Mouse (Mus musculus): ENCODE measurements around the gene Fhad1. TPM values are rescaled to one million over a fixed set of nuclear protein-coding genes. Genes with fewer than 3 reads are reported as not detected.

Fhad1 gene
- polyA plus RNA-seq, 1 experiment from 2014 or later, result 3.7 TPM

- Histone ChIP-seq H3K27me3 (no peaks in the 10 kb centered on the region), H3K27ac (no peak overlapping the region), H3K9me3 (no peaks in the 10 kb centered on the region), H3K4me3 (no peak overlapping the region), H3K9ac (no peak overlapping the region), H3K4me2 (replicated peaks) (no peak overlapping the region), H3K36me3 (no peaks in the 10 kb centered on the region), H3K4me1 (peaks cover 4% of the 10 kb centered on the region)
- no peak for ATAC-seq (ENCODE audit: low FRiP score, low read depth)
- WGBS, result 77% methylated on average over 5 of the region's 5 CpGs
These were observed 21.4 kb downstream of the Fhad1 start for GRCm38 (mm10) chr4:141993347-141994061.

- H3K4me2 ChIP-seq (replicated peaks), result no peak overlapping the region
- no peaks in the 10 kb centered on the region for H3K9me3 ChIP-seq
- no peak overlapping the region for H3K27ac ChIP-seq
- no peaks in the 10 kb centered on the region for H3K36me3 ChIP-seq
- no peak overlapping the region for H3K4me3 ChIP-seq
- H3K9ac ChIP-seq, result no peak overlapping the region
- no peaks in the 10 kb centered on the region for H3K4me1 ChIP-seq
- 82% methylated on average over 14 of the region's 14 CpGs for WGBS
- no peak for ATAC-seq (ENCODE audit: low FRiP score, low read depth)
- H3K27me3 ChIP-seq, result no peaks in the 10 kb centered on the region
These were observed 22.2 kb downstream of the Fhad1 start for GRCm38 (mm10) chr4:141992530-141993204.

- WGBS, result 92% methylated on average over 1 of the region's 1 CpGs
- H3K4me3 ChIP-seq, result no peak overlapping the region
- H3K36me3 ChIP-seq, result no peaks in the 10 kb centered on the region
- no peak overlapping the region for H3K9ac ChIP-seq
- peaks cover 1% of the 10 kb centered on the region; the same call in 1 of the 2 replicates for H3K4me1 ChIP-seq
- H3K9me3 ChIP-seq, result no peaks in the 10 kb centered on the region
- no peaks in the 10 kb centered on the region for H3K27me3 ChIP-seq
- no peak for ATAC-seq (ENCODE audit: low FRiP score, low read depth)
- no peak overlapping the region for H3K4me2 ChIP-seq (replicated peaks)
- no peak overlapping the region for H3K27ac ChIP-seq
These were observed 26.7 kb downstream of the Fhad1 start for GRCm38 (mm10) chr4:141988178-141988577.

- no peak overlapping the region for H3K4me2 ChIP-seq (replicated peaks)
- ATAC-seq (ENCODE audit: low FRiP score, low read depth), result no peak
- peaks cover 10% of the 10 kb centered on the region; the same call in 1 of the 2 replicates for H3K4me1 ChIP-seq
- H3K27ac ChIP-seq, result no peak overlapping the region
- no peaks in the 10 kb centered on the region for H3K27me3 ChIP-seq
- H3K36me3 ChIP-seq, result no peaks in the 10 kb centered on the region
- no peaks in the 10 kb centered on the region for H3K9me3 ChIP-seq
- H3K4me3 ChIP-seq, result no peak overlapping the region
- WGBS, result 62% methylated on average over 3 of the region's 3 CpGs
- H3K9ac ChIP-seq, result no peak overlapping the region
These were observed 31.2 kb downstream of the Fhad1 start for GRCm38 (mm10) chr4:141983689-141984088.

GRCm38 (mm10) chr4:141981475-141981874 is 33.4 kb downstream of the Fhad1 start:
- Histone ChIP-seq H3K4me2 (replicated peaks) (no peak overlapping the region), H3K9ac (no peak overlapping the region), H3K9me3 (no peaks in the 10 kb centered on the region), H3K4me3 (no peak overlapping the region), H3K27ac (no peak overlapping the region), H3K4me1 (peaks cover 12% of the 10 kb centered on the region; the same call in 1 of the 2 replicates), H3K36me3 (no peaks in the 10 kb centered on the region), H3K27me3 (no peaks in the 10 kb centered on the region)
- ATAC-seq (ENCODE audit: low FRiP score, low read depth), result no peak
- WGBS, result 84% methylated on average over 3 of the region's 3 CpGs

GRCm38 (mm10) chr4:141978582-141978981 is 36.3 kb downstream of the Fhad1 start:
- H3K4me1 ChIP-seq, result peaks cover 12% of the 10 kb centered on the region; the same call in 1 of the 2 replicates
- no peak for ATAC-seq (ENCODE audit: low FRiP score, low read depth)

GRCm38 (mm10) chr4:141977346-141977745 is 37.5 kb downstream of the Fhad1 start:
- Histone ChIP-seq H3K36me3 (no peaks in the 10 kb centered on the region), H3K4me2 (replicated peaks) (no peak overlapping the region), H3K9me3 (no peaks in the 10 kb centered on the region), H3K27me3 (no peaks in the 10 kb centered on the region), H3K27ac (no peak overlapping the region), H3K9ac (no peak overlapping the region), H3K4me3 (no peak overlapping the region), H3K4me1 (0 out of 2 replicates have a peak, but pooled peaks cover 7% of the 10 kb centered on the region)
- 41% methylated on average over 9 of the region's 9 CpGs for WGBS
- no peak for ATAC-seq (ENCODE audit: low FRiP score, low read depth)

More at GRCm38 (mm10) chr4:141978582-141978981, 36.3 kb downstream of the Fhad1 start:
- Histone ChIP-seq H3K9me3 (no peaks in the 10 kb centered on the region), H3K4me2 (replicated peaks) (no peak overlapping the region), H3K36me3 (no peaks in the 10 kb centered on the region), H3K27me3 (no peaks in the 10 kb centered on the region), H3K9ac (no peak overlapping the region), H3K27ac (no peak overlapping the region), H3K4me3 (no peak overlapping the region)
- 14% methylated on average over 11 of the region's 11 CpGs for WGBS

- no peak; the same call in 1 of the 2 replicates for ATAC-seq (ENCODE audit: low FRiP score, low read depth)
- H3K36me3 ChIP-seq, result no peaks in the 10 kb centered on the region
- H3K4me2 ChIP-seq (replicated peaks), result no peak overlapping the region
- no peak overlapping the region for H3K27ac ChIP-seq
- no peaks in the 10 kb centered on the region for H3K27me3 ChIP-seq
- no peak overlapping the region for H3K4me3 ChIP-seq
- WGBS, result 48% methylated on average over 4 of the region's 4 CpGs
- no peak overlapping the region for H3K9ac ChIP-seq
- peaks cover 6% of the 10 kb centered on the region; the same call in 1 of the 2 replicates for H3K9me3 ChIP-seq
- 0 out of 2 replicates have a peak, but pooled peaks cover 7% of the 10 kb centered on the region for H3K4me1 ChIP-seq
These were observed 38.7 kb downstream of the Fhad1 start for GRCm38 (mm10) chr4:141976163-141976562.

- Histone ChIP-seq H3K4me1 (0 out of 2 replicates have a peak, but pooled peaks cover 5% of the 10 kb centered on the region), H3K9me3 (peaks cover 8% of the 10 kb centered on the region), H3K36me3 (no peaks in the 10 kb centered on the region), H3K4me2 (replicated peaks) (no peak overlapping the region), H3K9ac (no peak overlapping the region), H3K27ac (no peak overlapping the region), H3K4me3 (no peak overlapping the region), H3K27me3 (0 out of 2 replicates have a peak, but pooled peaks cover 2% of the 10 kb centered on the region)
- ATAC-seq (ENCODE audit: low FRiP score, low read depth), result peak; percentile 80
- 29% methylated on average over 6 of the region's 6 CpGs for WGBS
These were observed 50.3 kb downstream of the Fhad1 start for GRCm38 (mm10) chr4:141964575-141964974.

GRCm38 (mm10) chr4:141963907-141964306 is 51.0 kb downstream of the Fhad1 start:
- H3K27me3 ChIP-seq, result 0 out of 2 replicates have a peak, but pooled peaks cover 2% of the 10 kb centered on the region
- peaks cover 8% of the 10 kb centered on the region for H3K9me3 ChIP-seq
- no peak overlapping the region for H3K9ac ChIP-seq
- H3K4me3 ChIP-seq, result no peak overlapping the region
- H3K36me3 ChIP-seq, result no peaks in the 10 kb centered on the region
- ATAC-seq (ENCODE audit: low FRiP score, low read depth), result no peak
- 86% methylated on average over 3 of the region's 3 CpGs for WGBS
- peaks cover 5% of the 10 kb centered on the region; the same call in 1 of the 2 replicates for H3K4me1 ChIP-seq
- no peak overlapping the region for H3K4me2 ChIP-seq (replicated peaks)
- no peak overlapping the region for H3K27ac ChIP-seq

- Histone ChIP-seq H3K9ac (no peak overlapping the region), H3K9me3 (peaks cover 8% of the 10 kb centered on the region), H3K4me2 (replicated peaks) (peak overlapping the region; percentile 40), H3K27me3 (0 out of 2 replicates have a peak, but pooled peaks cover 2% of the 10 kb centered on the region), H3K36me3 (no peaks in the 10 kb centered on the region), H3K4me3 (no peak overlapping the region), H3K4me1 (peaks cover 12% of the 10 kb centered on the region), H3K27ac (no peak overlapping the region)
- ATAC-seq (ENCODE audit: low FRiP score, low read depth), result no peak; the same call in 1 of the 2 replicates
- 10% methylated on average over 23 of the region's 23 CpGs for WGBS
These were observed 51.8 kb downstream of the Fhad1 start for GRCm38 (mm10) chr4:141962811-141963685.
